Mouse (Mus musculus) midbrain, embryonic 11.5 days (tissue): ENCODE measurements around the gene Timp2. TPM values are rescaled to one million over a fixed set of nuclear protein-coding genes. Genes with fewer than 3 reads are reported as not detected.
A peak's percentile ranks its signal among the peaks of the same experiment; 100 is the strongest.

Experiments
- ATAC-seq: fragments of 200-750 bp; cut with Nextera tagmentation; 2 replicates; pipeline ENCODE4 v1.8.0; 2017; ENCODE audit warnings: moderate TSS enrichment, moderate library complexity; ENCODE audit not compliant: low FRiP score
- DNase-seq: peaks from one replicate; pipeline ENCODE4 v3.0.0; 2015; ENCODE audit warnings: low spot score; ENCODE audit errors: missing footprints
- H3K27ac ChIP-seq: fragments of 300-500 bp; sonication (generic); 2 replicates; pipeline ENCODE4 v1.5.1; 2014; ENCODE audit warnings: low read depth, low read length
- H3K27me3 ChIP-seq: fragments of 300-500 bp; sonication (generic); 2 replicates; pipeline ENCODE4 v1.6.1; 2014; ENCODE audit warnings: mild to moderate bottlenecking, low read length, moderate library complexity, mixed read lengths; ENCODE audit not compliant: control insufficient read depth, insufficient read depth
- H3K36me3 ChIP-seq: fragments of 300-500 bp; sonication (generic); 2 replicates; pipeline ENCODE4 v1.6.1; 2014; ENCODE audit warnings: mild to moderate bottlenecking, low read length, moderate library complexity, mixed read lengths; ENCODE audit not compliant: control insufficient read depth, insufficient read depth
- H3K4me1 ChIP-seq: fragments of 300-500 bp; sonication (generic); 2 replicates; pipeline ENCODE4 v1.6.1; 2014; ENCODE audit warnings: low read length; ENCODE audit not compliant: control insufficient read depth, insufficient read depth
- H3K4me2 ChIP-seq: fragments of 300-500 bp; sonication (generic); 2 replicates; pipeline ENCODE4 v1.6.1; 2014; ENCODE audit warnings: mild to moderate bottlenecking, moderate library complexity
- H3K4me3 ChIP-seq: fragments of 300-500 bp; sonication (generic); 2 replicates; pipeline ENCODE4 v1.5.1; 2014; ENCODE audit warnings: low read depth, low read length
- H3K9ac ChIP-seq: fragments of 300-500 bp; sonication (generic); 2 replicates; pipeline ENCODE4 v1.6.1; 2014; ENCODE audit warnings: low read length
- H3K9me3 ChIP-seq: fragments of 300-500 bp; sonication (generic); 2 replicates; pipeline ENCODE4 v1.6.1; 2016; ENCODE audit warnings: low read length; ENCODE audit not compliant: control insufficient read depth
- WGBS: fragments of 180-500 bp; shearing (Covaris S2); extraction: QIAGEN DNeasy Blood & Tissue Kit; methylation state at CpG from one replicate; pipeline ENCODE4 v1.1.7; 2014; 5-methylcytosine and 5-hydroxymethylcytosine counted together
- polyA plus RNA-seq: library from polyadenylated mRNA; unstranded; fragments of >200 nt; fragmentation: Nextera tagmentation; extraction: Ambion mirVana; gene quantifications from 2 replicates; pipeline ENCODE4 v1.2.1, GENCODE M21; 2014

The Timp2 gene
- polyA plus RNA-seq, 1 experiment from 2014 or later: 40.1 TPM

DNA sequence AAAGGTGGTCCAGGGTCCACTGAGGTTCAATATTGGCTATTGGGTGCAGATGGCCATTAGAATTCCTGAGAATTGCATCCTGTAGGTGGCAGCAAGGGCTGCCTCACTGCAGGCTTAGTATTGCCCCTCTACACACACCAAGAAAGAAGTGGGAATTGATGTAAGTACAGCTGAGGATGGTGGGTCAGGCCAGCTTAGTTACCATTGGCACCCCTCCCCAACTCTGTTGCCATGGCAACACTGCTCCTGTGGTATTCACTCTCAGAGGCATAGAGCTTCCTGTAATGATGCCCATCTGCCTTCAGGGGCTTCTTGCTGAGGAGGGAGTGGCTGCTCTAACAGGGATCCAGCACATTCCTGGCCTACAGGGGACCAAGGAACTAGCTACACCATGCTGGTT is 19.5 kb upstream of the Timp2 start:
- DNase-seq (peak; percentile 84), ATAC-seq (no peak)
- Histone ChIP-seq H3K4me3 (no peak overlapping the region), H3K36me3 (no peaks in the 10 kb centered on the region), H3K27ac (no peak overlapping the region), H3K27me3 (no peaks in the 10 kb centered on the region), H3K9me3 (no peaks in the 10 kb centered on the region), H3K4me1 (no peaks in the 10 kb centered on the region), H3K4me2 (no peak overlapping the region), H3K9ac (no peak overlapping the region)

DNA sequence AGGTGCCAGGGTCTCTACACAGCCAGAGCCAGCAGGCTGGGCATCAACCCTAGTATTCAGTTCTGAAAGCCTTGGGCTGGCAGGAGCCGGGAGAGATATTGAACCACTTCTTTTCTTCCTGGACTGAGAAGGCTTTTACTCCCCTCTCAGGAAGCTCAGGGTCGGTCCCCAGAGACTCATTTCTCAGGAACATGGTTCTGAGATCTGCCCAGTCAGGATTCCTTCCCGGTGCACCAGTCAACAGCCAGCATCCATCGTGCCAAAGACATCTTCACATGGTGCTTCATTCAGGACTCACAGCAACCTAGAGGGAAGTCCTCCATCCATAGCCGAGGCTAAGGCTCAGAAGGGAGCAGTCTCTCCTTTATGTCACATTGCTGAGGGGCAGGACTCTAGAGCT is 19.0 kb upstream of the Timp2 start:
- WGBS: 59% methylated on average over 5 of the region's 5 CpGs
- Histone ChIP-seq H3K4me1 (no peaks in the 10 kb centered on the region), H3K9me3 (no peaks in the 10 kb centered on the region), H3K27me3 (no peaks in the 10 kb centered on the region), H3K4me3 (no peak overlapping the region), H3K9ac (no peak overlapping the region), H3K27ac (no peak overlapping the region), H3K36me3 (no peaks in the 10 kb centered on the region), H3K4me2 (no peak overlapping the region)
- ATAC-seq (no peak), DNase-seq (peak; percentile 57)

DNA sequence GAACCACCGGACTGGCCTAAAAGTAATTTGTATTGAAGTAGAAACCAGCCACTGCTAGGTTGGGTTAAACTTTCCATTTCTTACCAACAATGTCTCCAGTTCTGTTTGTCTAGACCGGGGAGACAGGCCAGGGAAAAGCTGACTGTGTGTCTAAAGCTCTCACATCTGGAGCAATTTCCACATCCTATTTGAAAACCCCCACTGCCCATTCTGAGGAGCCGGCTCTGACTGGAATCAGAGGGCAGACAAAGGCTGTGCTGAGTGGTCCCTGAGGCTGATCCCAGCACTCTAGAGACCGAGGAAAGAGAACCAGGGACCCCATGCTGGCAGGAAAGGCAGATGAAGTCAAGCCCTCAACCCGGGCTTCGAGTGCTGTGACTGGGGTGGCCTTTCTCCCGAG is 17.1 kb upstream of the Timp2 start:
- no peak for ATAC-seq
- Histone ChIP-seq H3K27ac (no peak overlapping the region), H3K27me3 (no peaks in the 10 kb centered on the region), H3K36me3 (no peaks in the 10 kb centered on the region), H3K4me2 (no peak overlapping the region), H3K4me1 (no peaks in the 10 kb centered on the region), H3K4me3 (no peak overlapping the region), H3K9ac (no peak overlapping the region), H3K9me3 (no peaks in the 10 kb centered on the region)
- WGBS: 54% methylated on average over 7 of the region's 7 CpGs
- DNase-seq: peak; percentile 73

DNA sequence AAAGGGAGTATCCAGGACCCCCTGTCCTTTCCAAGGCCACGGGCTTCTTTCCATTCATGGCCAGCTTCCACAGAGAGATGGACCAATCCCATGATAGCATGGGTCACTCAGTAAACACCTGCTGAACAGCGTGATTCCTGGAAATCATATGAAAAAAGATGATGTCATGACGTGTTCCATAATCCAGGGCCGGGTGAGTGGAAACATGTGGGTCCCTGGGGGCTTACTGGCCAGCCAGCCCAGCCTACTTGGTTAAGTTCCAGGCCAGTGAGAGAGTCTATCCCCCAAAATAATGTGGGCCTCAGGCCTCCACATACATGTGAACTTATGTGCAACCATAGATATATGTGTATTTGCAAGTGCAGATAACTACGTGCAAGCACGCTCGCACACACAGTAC is 16.3 kb upstream of the Timp2 start:
- no peaks in the 10 kb centered on the region for H3K27me3 ChIP-seq
- H3K36me3 ChIP-seq: no peaks in the 10 kb centered on the region
- H3K27ac ChIP-seq: no peak overlapping the region
- H3K9me3 ChIP-seq: no peaks in the 10 kb centered on the region
- ATAC-seq: no peak
- H3K4me2 ChIP-seq: no peak overlapping the region
- H3K9ac ChIP-seq: no peak overlapping the region
- DNase-seq: peak; percentile 4
- 88% methylated on average over 7 of the region's 7 CpGs for WGBS
- H3K4me3 ChIP-seq: no peak overlapping the region
- no peaks in the 10 kb centered on the region for H3K4me1 ChIP-seq

DNA sequence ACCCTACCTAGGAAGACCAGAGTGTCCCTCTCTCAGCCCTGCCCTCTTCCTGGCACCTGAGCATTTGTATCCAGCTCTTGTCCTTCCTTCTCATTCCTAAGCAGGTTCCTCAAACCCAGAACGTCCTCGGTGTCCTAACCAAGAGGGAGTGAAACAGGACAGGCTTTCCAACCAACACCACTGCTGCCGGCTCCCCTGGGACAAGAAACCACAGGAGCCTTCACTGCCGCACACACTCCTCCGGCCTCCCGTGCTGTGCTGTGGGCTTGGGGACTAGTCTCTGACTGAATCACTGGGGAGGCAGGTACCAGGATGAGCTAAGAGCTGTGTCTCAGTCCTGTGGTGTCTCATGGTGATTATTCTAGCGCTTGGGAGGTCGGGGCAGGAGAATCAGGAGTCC is 14.1 kb upstream of the Timp2 start:
- Histone ChIP-seq H3K4me2 (no peak overlapping the region), H3K27ac (no peak overlapping the region), H3K27me3 (no peaks in the 10 kb centered on the region), H3K36me3 (no peaks in the 10 kb centered on the region), H3K4me3 (no peak overlapping the region), H3K9me3 (no peaks in the 10 kb centered on the region), H3K4me1 (no peaks in the 10 kb centered on the region), H3K9ac (no peak overlapping the region)
- DNase-seq: peak; percentile 49
- no peak for ATAC-seq
- 78% methylated on average over 8 of the region's 8 CpGs for WGBS

DNA sequence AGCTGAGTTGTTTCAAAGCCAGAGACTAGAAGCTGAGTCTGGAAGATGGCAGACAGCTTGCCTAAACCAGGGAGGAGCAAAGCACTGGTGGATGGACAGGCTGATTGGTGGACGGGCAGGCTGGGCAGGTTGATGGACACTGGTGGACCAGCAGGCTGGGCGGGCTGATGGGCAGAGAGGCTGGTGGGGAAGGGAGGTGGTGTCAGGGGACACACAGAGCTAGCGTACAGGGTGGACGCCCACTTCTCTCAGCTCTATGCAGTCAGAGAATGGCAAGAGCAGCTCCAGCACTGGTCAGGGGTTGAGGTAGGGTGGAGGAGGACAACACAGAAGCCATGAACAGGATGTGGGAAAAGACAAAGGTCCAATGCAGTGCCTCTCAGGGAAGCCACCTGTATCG is 13.7 kb upstream of the Timp2 start:
- 87% methylated on average over 5 of the region's 5 CpGs for WGBS
- DNase-seq (peak; percentile 53), ATAC-seq (no peak)
- Histone ChIP-seq H3K27ac (no peak overlapping the region), H3K4me1 (no peaks in the 10 kb centered on the region), H3K4me3 (no peak overlapping the region), H3K4me2 (no peak overlapping the region), H3K36me3 (no peaks in the 10 kb centered on the region), H3K9me3 (no peaks in the 10 kb centered on the region), H3K27me3 (no peaks in the 10 kb centered on the region), H3K9ac (no peak overlapping the region)

DNA sequence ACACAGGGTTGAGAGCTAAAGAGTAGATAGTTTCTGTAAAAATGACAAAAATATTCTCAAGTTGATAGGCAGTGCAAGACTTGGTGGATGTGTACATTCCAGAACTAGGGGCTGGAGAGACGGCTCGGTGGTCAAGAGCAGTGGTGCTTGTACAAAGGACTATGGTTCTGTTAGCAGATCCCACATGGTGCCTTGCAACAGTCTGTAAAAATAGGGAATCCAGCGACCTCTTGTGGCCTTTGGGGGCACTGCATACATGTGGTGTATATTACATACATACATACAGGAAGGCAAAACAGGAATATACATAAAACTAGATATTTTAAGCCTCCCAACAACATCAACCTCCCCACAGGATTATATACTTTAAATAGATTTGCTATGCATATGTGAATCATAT is 12.8 kb upstream of the Timp2 start:
- H3K4me1 ChIP-seq: no peaks in the 10 kb centered on the region; the same call in 1 of the 2 replicates
- H3K27ac ChIP-seq: no peak overlapping the region
- H3K4me3 ChIP-seq: no peak overlapping the region
- H3K4me2 ChIP-seq: no peak overlapping the region
- peak; percentile 86 for DNase-seq
- no peak for ATAC-seq
- 65% methylated on average over 3 of the region's 3 CpGs for WGBS
- no peaks in the 10 kb centered on the region for H3K27me3 ChIP-seq
- H3K9ac ChIP-seq: no peak overlapping the region
- no peaks in the 10 kb centered on the region for H3K9me3 ChIP-seq
- H3K36me3 ChIP-seq: no peaks in the 10 kb centered on the region

DNA sequence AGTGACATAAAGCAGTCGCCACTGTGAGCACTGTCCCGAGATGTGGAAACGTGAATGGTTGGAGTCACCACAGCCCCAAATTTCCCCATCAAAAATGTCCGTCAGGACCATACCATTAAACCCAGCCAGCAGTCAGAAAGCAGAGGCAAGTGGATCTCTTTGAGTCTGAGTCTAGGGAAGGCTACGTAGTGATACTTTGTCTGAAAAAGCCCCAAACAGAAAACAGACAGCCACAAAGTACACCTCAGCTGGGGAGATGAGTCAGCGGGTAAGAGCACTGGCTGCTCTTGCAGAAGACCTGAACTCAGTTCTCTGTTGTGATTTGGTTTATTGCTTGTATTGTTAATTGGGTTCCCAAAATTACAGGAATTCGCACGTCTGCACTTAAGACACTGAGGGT is 11.0 kb upstream of the Timp2 start:
- H3K36me3 ChIP-seq: no peaks in the 10 kb centered on the region
- H3K9ac ChIP-seq: no peak overlapping the region
- H3K4me2 ChIP-seq: no peak overlapping the region
- H3K4me1 ChIP-seq: no peaks in the 10 kb centered on the region; the same call in 1 of the 2 replicates
- H3K4me3 ChIP-seq: no peak overlapping the region
- no peak overlapping the region for H3K27ac ChIP-seq
- no peaks in the 10 kb centered on the region for H3K27me3 ChIP-seq
- DNase-seq (peak; percentile 66), ATAC-seq (no peak)
- WGBS: 76% methylated on average over 8 of the region's 8 CpGs
- no peaks in the 10 kb centered on the region for H3K9me3 ChIP-seq

DNA sequence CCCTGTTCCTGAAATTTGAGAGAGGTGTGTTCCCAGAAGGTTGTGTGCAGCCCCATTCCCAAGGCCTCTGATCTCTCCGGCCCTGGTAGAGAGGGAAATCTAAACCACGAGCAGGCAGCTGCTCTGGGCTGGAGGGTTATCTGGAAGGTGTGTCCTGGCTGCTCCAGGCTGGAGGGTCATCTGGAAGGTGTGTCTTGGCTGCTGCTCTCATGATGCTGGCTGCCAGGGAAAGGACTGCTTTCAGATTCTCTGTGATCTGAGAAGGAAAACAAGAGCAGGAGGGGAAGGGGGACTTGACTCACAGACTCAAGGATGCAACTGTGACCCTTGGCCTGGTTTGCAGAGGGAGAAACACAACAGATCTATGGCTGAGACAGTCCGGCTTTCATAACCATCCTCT is 10.6 kb upstream of the Timp2 start:
- Histone ChIP-seq H3K9me3 (no peaks in the 10 kb centered on the region), H3K9ac (no peak overlapping the region), H3K4me2 (no peak overlapping the region), H3K4me1 (no peaks in the 10 kb centered on the region; the same call in 1 of the 2 replicates), H3K36me3 (no peaks in the 10 kb centered on the region), H3K27me3 (no peaks in the 10 kb centered on the region), H3K27ac (no peak overlapping the region), H3K4me3 (no peak overlapping the region)
- WGBS: 75% methylated on average over 3 of the region's 3 CpGs
- DNase-seq (peak; percentile 14), ATAC-seq (no peak)

DNA sequence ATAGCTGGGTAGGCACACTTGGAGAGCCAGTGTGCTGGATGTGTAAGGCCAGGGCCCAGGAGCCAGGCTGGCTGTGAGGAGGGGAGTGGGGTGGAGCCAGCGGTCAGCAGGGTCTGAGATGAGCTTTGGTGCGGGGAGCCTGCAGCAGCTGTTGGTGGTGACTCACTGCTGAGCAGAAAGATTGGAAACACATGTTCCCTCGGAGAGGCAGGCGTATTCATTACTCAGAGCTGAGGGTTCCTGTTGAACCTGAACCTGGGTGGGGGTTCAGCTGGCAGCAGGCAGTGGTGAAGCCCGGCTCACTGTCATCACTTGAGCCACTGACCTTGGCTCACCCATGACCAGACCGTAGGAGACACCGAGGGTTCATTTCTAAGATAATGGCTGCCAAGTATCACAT is 9.6 kb upstream of the Timp2 start:
- H3K4me1 ChIP-seq: no peaks in the 10 kb centered on the region; the same call in 1 of the 2 replicates
- no peaks in the 10 kb centered on the region for H3K9me3 ChIP-seq
- DNase-seq (peak; percentile 77), ATAC-seq (no peak)
- no peak overlapping the region for H3K4me2 ChIP-seq
- H3K27ac ChIP-seq: no peak overlapping the region
- no peaks in the 10 kb centered on the region for H3K36me3 ChIP-seq
- no peaks in the 10 kb centered on the region for H3K27me3 ChIP-seq
- no peak overlapping the region for H3K9ac ChIP-seq
- no peak overlapping the region for H3K4me3 ChIP-seq
- 71% methylated on average over 7 of the region's 7 CpGs for WGBS
